Mouse (Mus musculus): ENCODE results near the gene Rnase10. TPM values are rescaled to one million over a fixed set of nuclear protein-coding genes. Genes with fewer than 3 reads are reported as not detected.
"Not testable (repeated sequence)": the region's sequence is repeated elsewhere in the genome, so short reads cannot be mapped to it uniquely, and the experiment has no call there.

Gene Rnase10
- polyA plus RNA-seq (2016; fragmentation: Nextera tagmentation; extraction: Ambion mirVana), result not detected in 2 replicates

DNA sequence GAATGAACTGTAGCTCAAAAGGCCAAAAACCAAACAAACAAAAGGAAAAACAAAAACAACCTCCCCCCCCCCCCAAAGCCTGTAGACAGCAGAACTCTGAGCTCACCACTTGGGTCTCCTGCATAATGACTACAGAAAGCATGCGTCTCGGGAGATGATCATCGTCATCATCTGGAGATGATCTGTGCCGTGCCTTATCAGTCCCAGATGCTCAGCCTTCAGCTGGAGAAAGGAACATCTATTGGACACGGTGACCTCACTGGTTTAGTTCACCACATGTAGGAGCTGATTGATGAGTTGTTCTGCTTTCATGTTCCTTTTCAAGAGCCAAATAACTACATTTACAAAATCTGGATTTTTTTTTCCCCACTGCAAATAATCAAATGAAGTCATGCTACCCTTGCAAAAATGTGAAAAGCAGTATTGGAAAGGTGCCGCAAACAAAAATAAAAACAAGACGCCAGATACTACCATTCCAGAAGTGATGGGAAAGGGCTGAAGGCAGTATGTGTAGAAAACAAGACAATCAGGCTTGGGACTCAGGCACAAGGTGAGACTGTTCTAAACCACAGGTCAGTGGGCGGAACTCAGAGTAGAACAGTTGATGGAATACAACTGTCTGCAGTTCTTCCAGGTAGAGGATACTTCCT is at the start of gene Rnase10:
Gene Rnase10, plus strand, starts transcription at position 600 of the 650 bp plus-strand sequence.
- Histone ChIP-seq H3K9me3 (no peaks in the 10 kb centered on the region), H3K27me3 (no peaks in the 10 kb centered on the region), H3K27ac (no peak within 1 kb of the TSS), H3K4me1 (no peaks in the 10 kb centered on the region), H3K9ac (no peak within 1 kb of the TSS), H3K36me3 (replicated peaks) (no peaks in the 10 kb centered on the region), H3K4me2 (no peak within 1 kb of the TSS), H3K4me3 (replicated peaks) (no peak within 1 kb of the TSS)
- 88% methylated on average over 8 of the region's 8 CpGs for WGBS
- no peak for ATAC-seq (ENCODE audit: low FRiP score)

DNA sequence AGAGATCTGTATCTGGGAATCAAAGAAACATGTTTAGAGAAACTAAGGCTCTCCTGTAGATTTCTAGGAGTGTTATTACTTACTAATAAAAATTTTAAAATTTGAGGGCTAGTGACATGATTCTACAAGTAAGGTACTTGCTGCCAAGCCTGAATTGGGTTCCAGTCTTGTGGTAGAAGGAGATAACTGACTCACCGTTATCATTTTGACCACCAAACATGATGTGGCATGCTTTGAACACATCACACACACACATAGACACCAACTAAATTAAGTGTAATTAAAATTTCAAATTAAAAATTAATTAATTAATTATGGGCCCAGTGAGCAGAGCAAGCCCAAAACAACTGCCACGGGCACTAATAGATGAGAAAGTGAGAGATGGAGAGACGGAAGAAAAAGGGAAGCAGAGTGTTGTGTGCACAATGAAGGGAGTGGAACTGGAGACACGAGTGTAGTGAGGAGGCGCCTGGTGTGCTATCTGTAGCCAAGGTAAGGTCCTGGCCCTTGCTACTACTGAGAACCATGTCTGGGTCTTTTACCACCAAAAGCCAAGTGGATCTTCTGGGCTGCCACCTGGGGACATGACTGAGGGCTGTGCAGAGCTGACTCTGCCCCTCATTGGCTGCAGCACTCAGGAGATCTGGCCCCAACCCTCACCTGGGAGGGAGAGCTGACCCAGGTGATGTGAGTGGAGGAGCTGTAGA is 49.1 kb upstream of the Rnase10 start:
- not testable (repeated sequence) for ATAC-seq (ENCODE audit: low FRiP score); H3K36me3 ChIP-seq (replicated peaks); H3K4me3 ChIP-seq (replicated peaks); H3K9ac ChIP-seq; H3K4me2 ChIP-seq; H3K27ac ChIP-seq; H3K9me3 ChIP-seq; H3K27me3 ChIP-seq; H3K4me1 ChIP-seq
- 88% methylated on average over 5 of the region's 5 CpGs for WGBS

DNA sequence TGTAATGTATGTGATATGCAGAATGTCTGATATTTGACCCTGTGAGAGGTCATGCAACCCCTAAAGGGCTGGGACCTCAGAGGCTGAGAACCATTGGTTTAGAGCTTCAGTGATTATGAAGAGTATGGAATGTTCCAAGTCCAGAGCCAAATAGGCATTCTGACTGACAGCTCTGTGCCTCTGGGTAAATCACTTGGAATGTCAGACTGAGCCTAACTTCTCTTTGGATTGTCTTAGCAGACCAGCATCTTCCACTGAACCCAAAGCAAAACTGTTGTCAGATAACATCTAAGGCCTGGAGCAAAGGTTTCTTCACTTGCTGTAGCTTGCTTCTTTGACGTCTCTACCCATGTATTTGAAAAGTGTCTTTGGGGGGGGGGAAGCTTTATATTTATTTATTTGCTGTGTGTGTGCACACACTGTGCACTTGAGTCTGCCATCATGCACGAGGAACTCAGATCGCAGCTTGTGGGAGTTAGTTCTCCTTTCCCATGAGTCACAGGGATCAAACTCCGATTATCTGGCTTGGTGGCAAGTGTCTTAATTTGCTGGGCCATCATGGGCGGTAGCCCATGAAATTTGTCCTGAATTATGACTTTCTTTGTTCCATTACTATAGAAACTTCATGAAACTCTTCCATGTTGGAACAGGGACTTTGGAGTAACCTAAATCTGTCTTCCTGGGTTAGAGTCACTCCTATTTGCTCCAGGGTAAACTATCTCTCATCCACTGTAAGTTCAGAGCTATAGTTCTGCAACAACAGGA is 39.2 kb upstream of the Rnase10 start:
- no peak for ATAC-seq (ENCODE audit: low FRiP score)
- Histone ChIP-seq H3K4me2 (no peak overlapping the region), H3K27me3 (no peaks in the 10 kb centered on the region), H3K9ac (no peak overlapping the region), H3K36me3 (replicated peaks) (no peaks in the 10 kb centered on the region), H3K4me3 (replicated peaks) (no peak overlapping the region), H3K9me3 (no peaks in the 10 kb centered on the region), H3K4me1 (peaks cover 13% of the 10 kb centered on the region), H3K27ac (no peak overlapping the region)
- 79% methylated on average over 5 of the region's 5 CpGs for WGBS

DNA sequence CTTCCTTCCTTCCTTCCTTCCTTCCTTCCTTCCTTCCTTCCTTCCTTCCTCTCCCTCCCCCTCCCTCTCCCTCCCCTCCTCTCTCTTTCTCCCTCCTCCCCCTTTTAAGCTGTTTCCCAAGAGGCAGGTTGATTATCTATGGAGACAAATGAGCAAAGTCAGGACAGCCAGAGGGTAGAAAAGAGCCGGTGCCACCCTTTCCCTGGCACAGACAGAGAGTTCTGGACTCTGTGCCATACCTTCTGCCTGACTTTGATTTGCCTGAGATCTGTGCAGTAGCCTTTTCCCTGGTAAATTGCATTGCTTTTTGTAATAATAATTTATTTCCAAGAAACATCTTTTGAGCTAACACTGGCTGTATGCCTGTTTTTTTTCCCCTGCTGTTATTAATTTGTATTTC is 38.5 kb upstream of the Rnase10 start:
- no peak overlapping the region for H3K27ac ChIP-seq
- no peak overlapping the region for H3K9ac ChIP-seq
- H3K4me3 ChIP-seq (replicated peaks), result no peak overlapping the region
- H3K9me3 ChIP-seq, result no peaks in the 10 kb centered on the region
- H3K4me1 ChIP-seq, result peaks cover 13% of the 10 kb centered on the region
- H3K4me2 ChIP-seq, result no peak overlapping the region
- no peak for ATAC-seq (ENCODE audit: low FRiP score)
- no peaks in the 10 kb centered on the region for H3K27me3 ChIP-seq
- WGBS, result 0% methylated on average over 1 of the region's 1 CpGs
- no peaks in the 10 kb centered on the region for H3K36me3 ChIP-seq (replicated peaks)

DNA sequence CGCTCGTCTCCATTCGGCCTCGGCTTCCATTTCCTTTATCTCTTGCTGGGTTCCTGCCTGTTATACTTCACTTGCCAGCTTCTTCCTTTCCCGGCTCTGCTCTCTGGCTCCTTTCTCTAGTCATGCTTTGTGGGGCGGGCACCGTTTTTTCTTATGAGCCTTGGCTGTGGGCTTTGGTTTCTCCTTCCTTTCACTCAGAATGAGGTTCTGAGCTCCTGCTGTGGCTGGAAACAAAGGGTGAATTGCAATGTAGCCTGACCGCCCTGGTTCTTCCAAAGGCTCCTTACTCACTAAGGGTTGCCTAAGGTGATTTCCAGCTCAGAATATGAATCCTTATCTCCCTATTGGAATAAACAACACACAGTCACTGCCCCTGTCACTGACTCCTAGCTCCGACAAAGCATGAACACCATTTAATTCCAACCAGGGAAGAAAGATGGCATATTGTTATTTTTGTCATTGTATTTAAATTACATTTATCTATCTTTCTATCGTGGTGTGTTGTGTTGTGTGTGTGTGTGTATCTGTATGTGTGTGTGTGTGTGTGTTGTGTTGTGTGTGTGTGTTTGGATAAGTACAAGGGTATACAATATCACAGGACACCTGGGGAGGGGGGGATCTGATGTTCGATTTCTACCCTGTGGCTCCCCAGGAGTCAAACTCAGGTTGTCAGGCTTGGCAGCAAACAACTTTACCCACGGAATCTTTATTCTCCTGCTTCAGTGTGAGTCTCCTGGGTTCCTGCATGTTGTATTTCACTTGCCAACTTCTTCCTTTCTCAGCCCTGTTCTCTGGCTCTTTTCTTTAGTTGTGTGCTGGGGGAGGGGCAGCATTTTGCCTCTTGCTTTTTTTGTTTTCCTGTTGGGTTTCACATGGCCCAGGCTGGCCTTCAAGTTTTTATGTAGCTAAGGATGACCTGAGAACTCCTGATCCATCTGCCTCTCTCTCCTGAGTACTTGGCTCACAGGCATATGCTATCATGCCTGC is 37.7 kb upstream of the Rnase10 start:
- Histone ChIP-seq H3K4me1 (peaks cover 13% of the 10 kb centered on the region), H3K9me3 (no peaks in the 10 kb centered on the region), H3K27me3 (no peaks in the 10 kb centered on the region), H3K36me3 (replicated peaks) (no peaks in the 10 kb centered on the region), H3K4me3 (replicated peaks) (no peak overlapping the region), H3K27ac (0 out of 2 replicates have a peak overlapping the region, but pooled peaks have one; percentile 15), H3K4me2 (peak overlapping the region; percentile 29), H3K9ac (no peak overlapping the region)
- no peak for ATAC-seq (ENCODE audit: low FRiP score)
- WGBS, result 13% methylated on average over 12 of the region's 12 CpGs

DNA sequence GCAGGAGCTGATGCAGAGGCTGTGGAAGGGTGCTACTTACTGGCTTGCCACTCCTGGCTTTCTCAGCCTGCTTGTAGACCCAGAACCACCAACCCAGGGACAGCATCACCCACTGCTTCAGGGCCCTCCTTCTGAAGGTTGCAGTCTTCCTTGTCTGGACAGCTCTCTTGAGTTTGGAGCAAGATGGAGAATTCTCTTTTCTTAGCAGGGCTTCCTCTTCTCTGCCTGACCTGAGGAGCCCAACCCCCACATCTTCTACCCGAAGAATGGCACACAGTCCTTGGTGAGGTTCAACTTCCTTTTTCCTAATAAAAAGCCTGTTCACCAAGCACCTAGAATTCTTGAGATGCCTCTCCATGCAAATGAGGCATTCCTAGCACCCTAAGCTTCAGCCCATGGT is 36.7 kb upstream of the Rnase10 start:
- WGBS, result 69% methylated on average over 1 of the region's 1 CpGs
- Histone ChIP-seq H3K9ac (no peak overlapping the region), H3K9me3 (no peaks in the 10 kb centered on the region), H3K36me3 (replicated peaks) (no peaks in the 10 kb centered on the region), H3K4me1 (peaks cover 13% of the 10 kb centered on the region), H3K27me3 (no peaks in the 10 kb centered on the region), H3K4me3 (replicated peaks) (no peak overlapping the region), H3K4me2 (no peak overlapping the region), H3K27ac (no peak overlapping the region)
- ATAC-seq (ENCODE audit: low FRiP score), result no peak

DNA sequence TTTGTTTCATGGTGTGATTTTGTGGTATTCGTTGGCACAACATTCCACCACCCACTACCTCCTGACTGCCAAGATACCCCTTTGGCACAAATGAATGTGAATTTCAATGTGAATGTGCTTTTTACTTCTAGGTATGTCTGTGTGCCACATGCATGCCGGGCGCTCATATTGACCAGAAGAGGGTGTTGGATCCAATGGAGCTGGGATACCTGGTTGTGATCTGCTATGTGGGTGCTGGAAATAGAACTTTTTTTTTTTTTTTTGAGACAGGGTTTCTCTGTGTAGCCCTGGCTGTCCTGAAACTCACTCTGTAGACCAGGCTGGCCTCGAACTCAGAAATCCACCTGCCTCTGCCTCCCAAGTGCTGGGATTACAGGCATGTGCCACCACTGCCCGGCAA is 34.5 kb upstream of the Rnase10 start:
- 91% methylated on average over 5 of the region's 5 CpGs for WGBS

DNA sequence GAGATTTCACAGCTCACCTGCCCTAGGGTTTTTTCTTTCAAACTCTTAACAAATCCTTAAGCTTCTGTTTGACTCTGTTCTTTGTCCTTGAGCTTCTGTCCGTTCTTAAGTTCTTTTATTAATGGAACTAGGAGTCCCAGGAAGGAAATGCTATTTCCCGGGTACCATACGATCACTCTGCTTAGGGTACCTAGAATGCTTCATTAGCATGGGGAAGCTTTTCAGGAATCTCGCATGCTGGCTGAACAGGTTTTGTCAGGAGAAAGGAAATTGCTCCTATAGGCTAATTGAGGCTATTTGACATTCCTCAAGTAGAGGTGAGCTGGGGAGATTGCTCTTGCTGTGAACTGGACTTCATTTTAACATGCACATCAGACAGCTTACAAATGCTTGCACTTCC is 33.9 kb upstream of the Rnase10 start:
- no peaks in the 10 kb centered on the region for H3K36me3 ChIP-seq (replicated peaks)
- no peak overlapping the region for H3K4me3 ChIP-seq (replicated peaks)
- H3K9me3 ChIP-seq, result no peaks in the 10 kb centered on the region
- no peak overlapping the region for H3K9ac ChIP-seq
- no peaks in the 10 kb centered on the region for H3K27me3 ChIP-seq
- 22% methylated on average over 4 of the region's 4 CpGs for WGBS
- no peak overlapping the region for H3K27ac ChIP-seq
- H3K4me2 ChIP-seq, result no peak overlapping the region
- ATAC-seq (ENCODE audit: low FRiP score), result no peak
- H3K4me1 ChIP-seq, result peaks cover 19% of the 10 kb centered on the region

More for the DNA sequence above, 34.5 kb upstream of the Rnase10 start:
- H3K9me3 ChIP-seq; H3K4me2 ChIP-seq; H3K27ac ChIP-seq; H3K27me3 ChIP-seq; H3K9ac ChIP-seq; H3K36me3 ChIP-seq (replicated peaks); ATAC-seq (ENCODE audit: low FRiP score); H3K4me3 ChIP-seq (replicated peaks): not testable (repeated sequence)
- peaks cover 19% of the 10 kb centered on the region for H3K4me1 ChIP-seq

DNA sequence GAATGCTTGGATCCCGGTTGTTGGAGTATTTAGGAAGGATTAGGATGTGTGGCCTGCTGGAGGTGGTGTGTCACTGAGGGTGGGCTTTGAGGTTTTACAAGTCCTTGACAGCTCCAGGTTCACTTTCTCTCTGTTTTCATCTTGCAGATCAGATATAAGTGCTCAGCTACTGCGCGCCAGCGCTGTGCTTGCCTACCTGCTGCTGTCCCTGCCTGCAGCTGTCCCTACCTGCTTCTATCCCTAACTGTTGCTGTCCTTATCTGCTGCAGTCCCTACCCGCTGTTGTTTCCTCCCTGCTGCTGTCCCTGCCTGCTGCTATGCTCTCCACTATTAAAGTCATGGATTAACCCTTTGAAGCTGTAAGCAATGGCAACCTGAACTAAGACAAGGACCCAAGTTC is 32.5 kb upstream of the Rnase10 start:
- H3K9ac ChIP-seq, result no peak overlapping the region
- ATAC-seq (ENCODE audit: low FRiP score), result no peak

DNA sequence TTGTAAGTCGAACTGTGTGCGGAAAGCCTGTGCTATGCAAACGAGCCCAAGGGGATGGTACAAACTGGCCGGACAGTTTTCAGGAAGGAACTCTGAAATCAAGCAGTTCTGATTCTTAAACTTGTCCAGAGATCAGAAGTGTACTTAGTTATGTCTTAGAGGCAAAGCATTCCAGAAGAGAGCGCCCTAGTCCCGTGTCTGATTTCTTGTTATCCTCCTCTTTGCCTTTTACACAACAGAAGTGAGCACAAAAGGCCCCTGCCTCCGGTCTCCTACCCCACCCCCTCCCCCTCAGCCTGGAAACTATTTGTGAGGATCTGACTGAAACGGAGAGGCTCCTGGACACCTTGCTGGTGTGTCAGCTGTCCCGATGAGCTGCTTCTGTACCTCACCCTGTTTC is 30.9 kb upstream of the Rnase10 start:
- H3K36me3 ChIP-seq (replicated peaks), result no peaks in the 10 kb centered on the region
- no peaks in the 10 kb centered on the region for H3K27me3 ChIP-seq
- no peaks in the 10 kb centered on the region for H3K9me3 ChIP-seq
- peak overlapping the region; percentile 1 for H3K4me2 ChIP-seq
- peaks cover 6% of the 10 kb centered on the region; the same call in 1 of the 2 replicates for H3K4me1 ChIP-seq
- no peak for ATAC-seq (ENCODE audit: low FRiP score)
- no peak overlapping the region for H3K9ac ChIP-seq
- no peak overlapping the region for H3K4me3 ChIP-seq (replicated peaks)
- 9% methylated on average over 9 of the region's 9 CpGs for WGBS
- H3K27ac ChIP-seq, result no peak overlapping the region

More for the DNA sequence above, 32.5 kb upstream of the Rnase10 start:
- Histone ChIP-seq H3K4me1 (peaks cover 9% of the 10 kb centered on the region), H3K27me3 (no peaks in the 10 kb centered on the region), H3K36me3 (replicated peaks) (no peaks in the 10 kb centered on the region), H3K4me3 (replicated peaks) (no peak overlapping the region), H3K27ac (no peak overlapping the region), H3K4me2 (no peak overlapping the region), H3K9me3 (no peaks in the 10 kb centered on the region)
- 53% methylated on average over 5 of the region's 5 CpGs for WGBS

DNA sequence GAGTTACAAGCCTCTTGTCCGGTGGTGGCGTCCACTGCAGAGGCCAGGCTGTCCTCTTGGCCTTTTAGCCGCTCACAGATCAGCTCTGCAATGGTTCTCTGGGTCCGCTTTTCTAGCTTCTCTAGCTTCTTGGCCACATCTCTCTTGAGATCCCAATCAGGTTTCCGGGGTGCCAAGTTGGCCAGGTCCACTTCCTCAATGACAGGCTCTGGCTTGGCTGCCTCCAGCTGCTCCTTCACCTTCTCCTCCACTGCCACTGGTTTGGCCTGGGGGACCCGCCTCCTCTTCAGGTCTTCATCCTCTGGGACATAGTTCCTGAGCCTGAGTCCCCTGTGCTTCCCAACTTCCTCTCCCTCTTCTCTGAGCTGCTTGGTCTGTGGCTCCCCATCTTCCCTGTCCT is 29.1 kb upstream of the Rnase10 start:
- not testable (repeated sequence) for H3K4me3 ChIP-seq (replicated peaks); ATAC-seq (ENCODE audit: low FRiP score); H3K9ac ChIP-seq; H3K4me2 ChIP-seq; H3K27ac ChIP-seq; H3K36me3 ChIP-seq (replicated peaks); H3K4me1 ChIP-seq; H3K27me3 ChIP-seq; H3K9me3 ChIP-seq
- 95% methylated on average over 6 of the region's 6 CpGs for WGBS

DNA sequence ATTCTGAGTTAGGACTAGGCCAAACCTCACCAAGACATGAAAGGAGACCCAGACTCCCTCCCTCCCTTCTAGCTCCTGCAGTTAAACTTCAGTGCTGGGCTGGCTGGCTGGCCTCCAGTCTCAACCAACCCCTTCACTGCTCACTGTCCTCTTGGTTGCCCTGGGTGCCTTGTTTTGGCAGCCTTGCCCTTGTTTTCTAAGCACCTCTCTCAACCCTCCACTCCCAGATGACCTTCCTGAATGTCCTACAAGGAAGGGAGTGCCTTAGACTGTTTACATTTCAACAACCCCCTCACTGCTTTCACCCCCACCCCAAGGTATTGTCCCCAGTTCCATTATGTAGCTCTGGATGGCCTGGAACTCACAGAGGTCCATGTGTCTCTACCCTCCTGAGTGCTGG is 27.9 kb upstream of the Rnase10 start:
- Histone ChIP-seq H3K4me2 (no peak overlapping the region), H3K27me3 (no peaks in the 10 kb centered on the region), H3K4me1 (peaks cover 6% of the 10 kb centered on the region; the same call in 1 of the 2 replicates), H3K4me3 (replicated peaks) (no peak overlapping the region), H3K9me3 (no peaks in the 10 kb centered on the region), H3K27ac (no peak overlapping the region), H3K36me3 (replicated peaks) (no peaks in the 10 kb centered on the region), H3K9ac (no peak overlapping the region)
- no peak for ATAC-seq (ENCODE audit: low FRiP score)

Measured in forebrain, embryonic 12.5 days (tissue).